Mouse (Mus musculus) heart, embryonic 16.5 days (tissue): ENCODE data around the gene Mapkapk3. TPM values are rescaled to one million over a fixed set of nuclear protein-coding genes. Genes with fewer than 3 reads are reported as not detected.

Experiments
- ATAC-seq: fragments of 200-750 bp; cut with Nextera tagmentation; replicated peaks from 2 replicates; pipeline ENCODE4 v1.8.0; 2017; ENCODE audit warnings: moderate number of reproducible peaks; ENCODE audit not compliant: insufficient read depth, low FRiP score; ENCODE audit errors: extremely low read depth
- H3K27ac ChIP-seq: fragments of 300-500 bp; sonication (generic); 2 replicates; pipeline ENCODE4 v1.5.1; 2014; ENCODE audit warnings: mild to moderate bottlenecking, low read length, control low read depth, moderate library complexity
- H3K27me3 ChIP-seq: fragments of 300-500 bp; sonication (generic); 2 replicates; pipeline ENCODE4 v1.6.1; 2014; ENCODE audit warnings: low read length, mixed read lengths; ENCODE audit not compliant: control insufficient read depth, insufficient read depth
- H3K36me3 ChIP-seq: fragments of 300-500 bp; sonication (generic); 2 replicates; pipeline ENCODE4 v1.6.1; 2014; ENCODE audit not compliant: control insufficient read depth, insufficient read depth
- H3K4me1 ChIP-seq: fragments of 300-500 bp; sonication (generic); 2 replicates; pipeline ENCODE4 v1.6.1; 2014; ENCODE audit warnings: low read length, mixed read lengths; ENCODE audit not compliant: control insufficient read depth, insufficient read depth
- H3K4me2 ChIP-seq: fragments of 300-500 bp; sonication (generic); 2 replicates; pipeline ENCODE4 v1.6.1; 2014; ENCODE audit warnings: low read depth, mild to moderate bottlenecking, control low read depth, low read length
- H3K4me3 ChIP-seq: fragments of 300-500 bp; sonication (generic); 2 replicates; pipeline ENCODE4 v1.5.1; 2014; ENCODE audit warnings: mild to moderate bottlenecking, control low read depth, low read length
- H3K9ac ChIP-seq: fragments of 300-500 bp; sonication (generic); 2 replicates; pipeline ENCODE4 v1.6.1; 2014; ENCODE audit warnings: low read length, control low read depth
- H3K9me3 ChIP-seq: fragments of 300-500 bp; sonication (generic); replicated peaks from 2 replicates; pipeline ENCODE4 v1.6.1; 2016; ENCODE audit warnings: low read length; ENCODE audit not compliant: control insufficient read depth
- WGBS: fragments of 180-500 bp; shearing (Covaris S2); extraction: QIAGEN DNeasy Blood & Tissue Kit; methylation state at CpG from one replicate; pipeline ENCODE4 v1.1.7; 2014; 5-methylcytosine and 5-hydroxymethylcytosine counted together
- polyA plus RNA-seq: library from polyadenylated mRNA; unstranded; fragments of >200 nt; fragmentation: Nextera tagmentation; extraction: Ambion mirVana; gene quantifications from 2 replicates; pipeline ENCODE4 v1.2.1, GENCODE M21; 2015

Gene Mapkapk3
- polyA plus RNA-seq, 1 experiment from 2014 or later = 13.1 TPM

- peak overlapping the region; percentile 69 for H3K4me3 ChIP-seq
- H3K4me1 ChIP-seq = peaks cover 40% of the 10 kb centered on the region
- peak overlapping the region; percentile 82 for H3K4me2 ChIP-seq
- H3K36me3 ChIP-seq = peaks cover 17% of the 10 kb centered on the region
- peak overlapping the region; percentile 94 for H3K27ac ChIP-seq
- ATAC-seq = no peak
- WGBS = 44% methylated on average over 8 of the region's 8 CpGs
- H3K27me3 ChIP-seq = no peaks in the 10 kb centered on the region
- H3K9ac ChIP-seq = peak overlapping the region; percentile 85
- H3K9me3 ChIP-seq = no peaks in the 10 kb centered on the region
These were observed 8.5 kb upstream of the Mapkapk3 start for GRCm38 (mm10) chr9:107298059-107298780.

- Histone ChIP-seq H3K36me3 (peaks cover 17% of the 10 kb centered on the region), H3K27me3 (no peaks in the 10 kb centered on the region), H3K4me1 (peaks cover 35% of the 10 kb centered on the region), H3K9me3 (no peaks in the 10 kb centered on the region), H3K9ac (peak overlapping the region; percentile 85), H3K4me3 (peak overlapping the region; percentile 69), H3K27ac (peak overlapping the region; percentile 94), H3K4me2 (peak overlapping the region; percentile 82)
- 65% methylated on average over 4 of the region's 4 CpGs for whole genome bisulfite sequencing
- no peak for ATAC-seq
These were observed 8.0 kb upstream of the Mapkapk3 start for GRCm38 (mm10) chr9:107297658-107298057.

DNA sequence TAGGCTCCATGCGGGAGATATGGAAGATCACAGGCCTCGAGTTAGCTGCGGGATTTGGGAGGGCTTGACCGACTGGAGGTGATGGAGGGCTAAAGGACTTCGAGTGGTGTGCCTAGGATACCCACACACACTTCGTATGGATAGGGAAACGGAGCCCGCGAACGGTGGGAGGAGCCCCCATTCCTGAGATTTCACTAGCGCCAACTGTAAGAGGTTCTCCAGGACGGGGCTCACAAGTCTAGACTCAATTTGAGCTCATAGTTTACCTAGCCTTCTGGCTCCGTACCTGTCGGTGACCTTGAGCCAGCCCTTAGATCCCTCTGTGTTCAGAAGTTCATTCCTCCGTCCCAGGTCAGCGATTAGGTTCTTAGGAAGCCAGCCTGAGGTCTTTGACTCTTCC lies 7.4 kb upstream of the Mapkapk3 start:
- H3K36me3 ChIP-seq = peaks cover 16% of the 10 kb centered on the region
- no peaks in the 10 kb centered on the region for H3K27me3 ChIP-seq
- ATAC-seq = 0 out of 2 replicates have a peak, but pooled peaks have one; percentile 0
- WGBS = 4% methylated on average over 16 of the region's 16 CpGs
- H3K9me3 ChIP-seq = no peaks in the 10 kb centered on the region
- H3K27ac ChIP-seq = peak overlapping the region; percentile 94
- H3K4me2 ChIP-seq = peak overlapping the region; percentile 82
- H3K4me1 ChIP-seq = peaks cover 29% of the 10 kb centered on the region
- H3K9ac ChIP-seq = peak overlapping the region; percentile 85
- H3K4me3 ChIP-seq = peak overlapping the region; percentile 69

DNA sequence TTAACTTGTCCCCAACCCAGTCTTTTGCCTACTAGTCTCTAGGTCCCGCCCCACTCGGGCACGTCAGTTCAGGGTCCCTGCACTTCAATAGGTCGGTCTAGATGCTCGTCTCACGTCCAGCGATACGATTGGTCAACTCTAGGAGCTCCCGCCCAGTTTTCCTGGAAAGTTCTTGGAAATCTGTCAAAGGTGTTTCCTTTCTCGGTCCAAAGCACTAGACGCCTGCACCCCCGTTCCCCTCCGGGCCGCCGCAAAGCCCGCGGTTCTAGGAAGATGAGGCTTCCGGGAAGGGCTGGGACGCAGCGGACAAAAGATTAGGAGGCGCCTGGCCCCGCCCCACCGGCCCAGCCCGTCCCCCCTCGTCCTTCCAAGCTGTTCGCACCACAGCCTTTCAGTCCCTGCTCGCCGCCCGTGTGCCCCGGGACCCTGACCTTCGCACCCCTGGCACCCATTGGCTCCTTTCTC lies 6.9 kb upstream of the Mapkapk3 start:
- peaks cover 14% of the 10 kb centered on the region for H3K36me3 ChIP-seq
- peaks cover 28% of the 10 kb centered on the region for H3K4me1 ChIP-seq
- H3K9ac ChIP-seq = peak overlapping the region; percentile 85
- H3K27me3 ChIP-seq = no peaks in the 10 kb centered on the region
- peak overlapping the region; percentile 82 for H3K4me2 ChIP-seq
- no peaks in the 10 kb centered on the region for H3K9me3 ChIP-seq
- peak; percentile 93 for ATAC-seq
- peak overlapping the region; percentile 94 for H3K27ac ChIP-seq
- H3K4me3 ChIP-seq = peak overlapping the region; percentile 69
- WGBS = under 1% methylated on average over 31 of the region's 31 CpGs

GRCm38 (mm10) chr9:107296041-107296440 lies 6.4 kb upstream of the Mapkapk3 start:
- Histone ChIP-seq H3K27ac (peak overlapping the region; percentile 75), H3K27me3 (no peaks in the 10 kb centered on the region), H3K36me3 (peaks cover 11% of the 10 kb centered on the region), H3K9ac (peak overlapping the region; percentile 73), H3K9me3 (no peaks in the 10 kb centered on the region), H3K4me3 (peak overlapping the region; percentile 69), H3K4me2 (peak overlapping the region; percentile 82), H3K4me1 (peaks cover 28% of the 10 kb centered on the region)
- ATAC-seq = peak; percentile 5; the same call in 1 of the 2 replicates
- under 1% methylated on average over 14 of the region's 14 CpGs for WGBS

- peak within 1 kb of the TSS; percentile 94 for H3K27ac ChIP-seq
- H3K4me1 ChIP-seq = peaks cover 28% of the 10 kb centered on the region
- no peak for ATAC-seq
- no peaks in the 10 kb centered on the region for H3K27me3 ChIP-seq
- H3K4me2 ChIP-seq = peak within 1 kb of the TSS; percentile 82
- H3K9ac ChIP-seq = peak within 1 kb of the TSS; percentile 85
- H3K36me3 ChIP-seq = peaks cover 8% of the 10 kb centered on the region
- H3K9me3 ChIP-seq = no peaks in the 10 kb centered on the region
- peak within 1 kb of the TSS; percentile 69 for H3K4me3 ChIP-seq
These were observed 6.2 kb upstream of the Mapkapk3 start, which contains the start of gene Cish for GRCm38 (mm10) chr9:107296016-107296040. Cish (plus strand) TSS chr9:107296026.

- Histone ChIP-seq H3K4me2 (peak overlapping the region; percentile 82), H3K9me3 (no peaks in the 10 kb centered on the region), H3K36me3 (peaks cover 6% of the 10 kb centered on the region), H3K4me3 (peak overlapping the region; percentile 69), H3K4me1 (peaks cover 28% of the 10 kb centered on the region), H3K9ac (no peak overlapping the region; the same call in 1 of the 2 replicates), H3K27ac (peak overlapping the region; percentile 75; the same call in 1 of the 2 replicates), H3K27me3 (no peaks in the 10 kb centered on the region)
- no peak for ATAC-seq
- WGBS = 26% methylated on average over 4 of the region's 4 CpGs
These were observed 5.9 kb upstream of the Mapkapk3 start for GRCm38 (mm10) chr9:107295616-107296015.

GRCm38 (mm10) chr9:107294249-107294648 lies 4.6 kb upstream of the Mapkapk3 start:
- Histone ChIP-seq H3K4me1 (peaks cover 31% of the 10 kb centered on the region), H3K27ac (no peak overlapping the region), H3K36me3 (no peaks in the 10 kb centered on the region), H3K9me3 (no peaks in the 10 kb centered on the region), H3K4me2 (no peak overlapping the region), H3K4me3 (no peak overlapping the region), H3K9ac (no peak overlapping the region), H3K27me3 (no peaks in the 10 kb centered on the region)
- 7% methylated on average over 6 of the region's 6 CpGs for WGBS
- no peak for ATAC-seq

- Histone ChIP-seq H3K27ac (no peak overlapping the region), H3K9ac (no peak overlapping the region), H3K27me3 (no peaks in the 10 kb centered on the region), H3K4me1 (peaks cover 17% of the 10 kb centered on the region), H3K36me3 (no peaks in the 10 kb centered on the region), H3K4me2 (no peak overlapping the region), H3K9me3 (no peaks in the 10 kb centered on the region), H3K4me3 (no peak overlapping the region)
- ATAC-seq = no peak
- WGBS = 26% methylated on average over 10 of the region's 10 CpGs
These were observed 1.2 kb upstream of the Mapkapk3 start for GRCm38 (mm10) chr9:107290897-107291296.
